Mouse (Mus musculus) embryo, embryonic 10 days (tissue): Measurements from ENCODE around the gene Map2k3.
A peak's percentile ranks its signal among the peaks of the same experiment; 100 is the strongest.
"Not testable (repeated sequence)": the region's sequence is repeated elsewhere in the genome, so short reads cannot be mapped to it uniquely, and the experiment has no call there.

Source experiments
- DNase-seq: peaks from one replicate; pipeline ENCODE4 v3.0.0-alpha.2; 2015; ENCODE audit warnings: low spot score

Gene Map2k3

DNA sequence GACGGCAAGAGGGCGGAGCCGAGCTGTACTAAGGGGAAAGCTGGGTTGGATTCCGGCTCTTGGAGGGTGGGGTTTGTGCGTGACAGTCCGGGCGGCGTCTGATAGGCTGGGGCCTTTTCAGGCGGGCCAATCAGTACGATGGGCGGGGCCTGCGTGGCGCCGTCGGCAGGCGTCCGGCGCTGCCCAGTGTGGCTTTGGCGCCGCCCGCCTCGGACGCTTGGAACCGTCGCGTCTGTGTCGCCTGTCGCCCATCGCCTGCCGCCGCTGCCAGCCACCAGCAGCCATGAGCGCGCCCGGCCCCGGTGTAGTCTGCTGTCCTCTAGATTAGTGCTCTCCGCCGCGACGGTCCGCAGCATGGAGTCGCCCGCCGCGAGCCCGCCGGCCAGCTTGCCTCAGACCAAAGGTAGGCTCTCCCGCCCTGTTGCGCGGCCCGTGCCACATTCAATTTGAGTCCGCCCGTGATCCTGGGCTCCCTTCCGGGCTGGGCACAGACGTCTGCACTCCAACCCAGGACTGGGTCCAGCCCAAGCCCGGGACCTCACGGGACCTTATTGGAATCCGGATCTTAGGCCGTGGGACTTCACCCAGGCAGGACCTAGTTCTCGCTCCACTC is at the start of gene Map2k3:
Gene Map2k3 (plus strand): TSS at position 165 of the 613 bp plus-strand sequence.
- DNase-seq: peak; percentile 98

DNA sequence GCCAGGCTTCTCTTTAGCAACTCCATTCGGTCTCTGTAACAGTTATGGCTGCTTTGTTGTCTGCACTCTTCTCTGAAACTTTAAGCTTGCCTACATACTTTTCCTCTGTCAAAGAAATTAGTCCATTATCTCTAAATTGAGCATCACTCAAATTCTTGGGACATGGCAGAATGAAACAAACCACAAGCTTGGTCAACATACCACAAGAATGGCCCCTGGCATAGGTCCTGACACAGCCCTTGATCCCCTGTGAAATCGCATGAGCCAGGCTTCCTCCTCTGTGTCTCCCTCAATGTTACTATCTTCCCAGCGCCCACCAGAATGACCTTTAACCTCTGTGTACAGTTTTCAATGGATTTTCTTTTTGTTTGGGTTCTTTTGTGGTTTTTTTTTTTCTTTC is 49.4 kb upstream of the Map2k3 start:
- no peak for DNase-seq

DNA sequence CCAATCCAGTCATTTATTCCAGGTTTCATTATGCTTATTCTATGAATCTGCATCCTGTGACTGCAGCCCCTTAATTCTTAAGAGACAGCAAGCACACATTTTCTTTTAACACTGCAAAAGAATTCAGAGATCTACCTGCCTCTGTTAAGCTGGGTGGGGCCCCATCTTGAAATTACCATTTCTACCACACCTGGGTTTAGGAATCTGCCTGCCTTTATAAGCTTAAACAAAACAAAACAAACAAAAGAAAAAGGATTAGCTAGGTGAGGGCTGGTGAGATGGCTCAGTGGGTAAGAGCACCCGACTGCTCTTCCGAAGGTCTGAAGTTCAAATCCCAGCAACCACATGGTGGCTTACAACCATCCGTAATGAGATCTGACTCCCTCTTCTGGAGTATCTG is 44.8 kb upstream of the Map2k3 start:
- not testable (repeated sequence) for DNase-seq

DNA sequence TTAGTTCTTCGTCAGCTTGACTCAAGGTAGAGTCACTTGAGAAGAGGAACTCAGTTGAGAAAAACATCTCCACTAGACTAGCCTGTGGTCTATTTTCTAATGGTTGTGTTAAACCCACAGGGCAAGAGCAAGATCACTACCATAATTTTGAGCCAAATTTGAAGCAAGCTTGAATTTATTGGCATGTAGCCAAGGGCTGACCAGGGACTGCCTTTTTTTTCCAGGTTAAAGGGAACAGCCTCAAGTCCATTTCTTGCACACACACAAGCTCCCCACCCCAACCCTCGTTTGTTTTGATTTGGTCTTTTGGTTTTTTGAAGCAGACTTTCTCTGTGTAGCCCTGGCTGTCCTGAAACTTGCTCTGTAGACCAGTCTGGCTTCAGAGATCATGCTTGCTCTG is 42.0 kb upstream of the Map2k3 start:
- DNase-seq: no peak

DNA sequence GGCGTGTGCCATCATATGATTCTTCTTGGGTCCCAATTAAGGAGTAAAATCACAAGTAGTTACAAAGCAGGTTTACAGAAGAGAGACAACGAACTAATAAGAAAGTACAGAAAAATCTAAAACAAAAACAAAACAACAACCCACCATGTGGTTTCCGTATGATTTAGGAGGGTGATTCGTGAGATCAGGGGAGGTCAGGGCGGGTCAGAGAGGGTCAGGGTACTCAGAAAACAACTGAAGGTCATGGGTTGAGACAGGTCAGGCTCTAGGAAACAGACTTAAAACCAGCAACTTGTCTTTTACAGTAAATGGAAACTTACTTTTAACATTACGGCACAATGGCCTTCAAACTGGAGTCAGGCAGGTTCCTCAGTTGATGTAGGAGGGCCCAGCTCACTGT is 41.5 kb upstream of the Map2k3 start:
- DNase-seq: no peak

DNA sequence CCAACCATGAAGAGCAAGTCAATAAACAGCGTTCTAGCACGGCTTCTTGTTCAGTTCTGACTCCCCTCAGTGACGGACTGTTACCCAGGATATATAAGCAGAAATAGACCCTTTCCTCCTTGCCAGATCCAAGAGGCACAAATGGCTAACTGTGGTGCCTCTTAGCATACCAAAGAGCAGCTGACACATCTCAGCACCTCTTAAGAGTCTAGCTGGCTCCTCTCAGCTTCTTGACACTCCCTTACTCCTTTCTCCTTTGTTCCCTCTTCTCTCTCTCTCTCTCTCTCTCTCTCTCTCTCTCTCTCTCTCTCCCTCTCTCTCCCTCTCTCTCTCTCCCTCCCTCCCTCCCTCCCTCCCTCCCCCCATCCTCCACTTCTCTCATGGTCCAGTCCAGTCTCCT is 41.1 kb upstream of the Map2k3 start:
- DNase-seq: no peak

DNA sequence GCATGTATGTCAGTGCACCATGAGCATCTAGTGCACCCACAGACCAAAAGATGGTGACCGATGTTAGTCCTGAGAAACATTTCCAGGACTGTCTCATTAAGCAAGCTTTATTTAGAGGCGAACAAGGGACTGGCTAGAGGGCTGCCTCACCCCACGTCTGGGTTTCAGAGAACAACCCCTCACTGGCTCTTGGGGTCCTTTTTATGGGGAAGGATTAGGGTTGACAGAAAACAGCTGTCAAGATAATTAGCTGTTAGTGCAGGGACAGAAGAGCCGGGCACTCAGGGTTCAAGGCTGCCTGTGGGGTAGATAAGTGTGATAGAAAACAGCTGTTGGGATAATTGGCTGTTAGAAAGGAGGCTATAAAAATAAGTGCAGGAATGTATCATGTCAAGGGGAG is 35.9 kb upstream of the Map2k3 start:
- DNase-seq: peak; percentile 64

DNA sequence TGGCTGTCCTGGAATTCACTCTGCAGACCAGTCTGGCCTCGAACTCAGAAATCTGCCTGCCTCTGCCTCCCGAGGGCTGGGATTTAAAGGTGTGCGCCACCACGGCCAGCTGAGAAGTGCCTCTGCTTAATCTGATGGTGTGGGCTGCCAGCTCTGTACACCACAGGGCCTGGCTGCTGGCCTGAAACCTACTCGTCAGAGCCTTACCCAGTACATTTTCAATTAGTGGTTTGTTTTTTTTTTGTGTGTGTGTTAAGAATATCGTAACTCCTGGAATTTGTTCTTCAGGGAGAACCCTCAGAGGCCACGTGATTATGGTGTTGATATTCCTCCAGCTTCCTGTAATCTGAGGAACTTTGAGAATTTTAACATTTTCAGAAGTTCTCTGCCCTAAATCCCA is 29.8 kb upstream of the Map2k3 start:
- no peak for DNase-seq

DNA sequence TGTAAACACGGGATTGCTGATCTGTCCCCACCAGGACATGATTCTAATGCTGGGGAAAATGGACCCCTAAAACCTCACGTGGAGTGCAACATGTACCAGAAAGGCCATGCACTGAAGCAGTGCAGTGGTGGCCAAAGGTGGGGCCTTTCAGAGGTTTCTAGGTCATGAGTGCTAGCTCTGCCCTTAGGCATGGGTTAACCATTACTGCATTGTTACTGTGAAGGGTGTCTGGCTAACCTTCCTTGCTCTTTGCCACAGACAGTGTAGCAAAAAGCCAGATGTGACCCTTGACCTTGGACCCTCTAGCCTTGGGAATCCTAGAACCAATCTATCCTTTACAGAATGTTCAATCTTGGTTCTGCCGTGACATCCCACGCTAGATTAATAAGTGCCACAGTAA is 29.3 kb upstream of the Map2k3 start:
- DNase-seq: peak; percentile 68

DNA sequence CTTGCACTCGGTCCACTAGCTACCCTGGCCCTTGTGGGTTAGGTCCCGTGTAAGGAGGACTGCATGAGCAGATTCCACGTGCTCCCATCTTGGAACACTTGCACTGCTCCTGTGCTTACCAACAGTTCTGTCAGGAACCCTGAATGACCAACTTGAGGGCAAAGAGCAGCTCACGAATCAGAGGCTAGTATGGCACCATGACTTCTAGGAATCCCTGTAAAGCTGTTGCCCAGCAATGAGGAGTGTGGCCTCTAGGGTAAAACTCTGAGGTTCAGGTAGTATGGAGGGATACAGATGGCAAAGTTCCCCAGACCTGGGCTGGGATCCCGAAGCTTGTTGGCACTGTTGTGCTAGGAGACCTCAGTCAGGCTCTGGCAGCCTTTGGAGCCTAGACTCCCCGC is 28.2 kb upstream of the Map2k3 start:
- no peak for DNase-seq

DNA sequence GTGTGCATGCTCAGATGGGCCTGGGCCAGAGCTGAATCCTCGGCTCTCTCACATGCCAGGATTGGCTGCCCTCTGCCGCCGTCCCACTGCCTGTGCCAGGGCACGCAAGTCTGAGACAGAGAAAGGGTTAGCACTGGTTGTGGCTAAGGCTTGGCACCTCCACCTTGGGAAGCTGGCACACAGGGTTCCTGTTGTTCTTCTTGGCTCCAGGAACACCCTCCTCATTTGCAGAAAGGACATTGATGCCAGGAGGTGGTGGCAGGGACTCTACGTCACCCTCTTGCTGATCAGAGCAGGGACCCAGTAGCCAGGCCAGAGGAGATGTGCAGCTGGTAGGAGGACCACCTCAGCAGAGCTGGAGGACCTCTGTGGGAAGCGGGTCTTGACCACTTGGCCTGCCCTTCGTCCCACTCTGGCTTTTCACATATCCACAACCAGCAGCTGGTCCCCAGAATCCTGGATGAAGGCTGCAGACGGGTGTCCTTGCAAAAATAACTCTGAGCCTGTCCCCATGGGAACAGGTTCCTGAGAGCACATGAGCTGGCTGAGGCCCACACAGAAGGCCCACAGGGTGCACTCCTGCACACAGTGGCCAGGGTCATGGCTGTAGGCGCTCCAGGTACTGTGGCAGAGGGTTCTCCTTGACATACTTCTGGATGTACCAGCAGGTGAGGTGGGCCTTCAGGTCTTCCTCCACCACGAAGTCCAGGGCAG is 26.3 kb upstream of the Map2k3 start:
- DNase-seq: no peak

DNA sequence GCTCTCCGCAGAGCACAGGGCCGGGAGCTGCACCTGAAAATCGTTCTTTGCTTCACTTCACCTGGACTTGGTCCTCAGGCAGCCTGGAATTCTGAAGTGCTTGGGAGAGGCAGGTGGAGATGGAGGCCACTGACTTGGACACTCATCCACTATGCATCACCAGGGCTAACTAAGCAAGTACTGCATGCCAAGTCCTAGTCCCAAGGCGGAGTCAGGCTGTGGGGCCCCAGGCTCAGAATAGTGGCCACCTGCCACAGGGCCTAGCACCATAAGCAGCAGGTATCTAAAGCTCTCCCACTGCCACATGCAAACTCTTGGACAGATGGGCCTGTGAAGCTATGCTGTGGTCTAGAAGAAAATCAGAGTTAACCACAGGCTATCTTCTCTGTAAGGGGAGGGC is 25.4 kb upstream of the Map2k3 start:
- DNase-seq: no peak

DNA sequence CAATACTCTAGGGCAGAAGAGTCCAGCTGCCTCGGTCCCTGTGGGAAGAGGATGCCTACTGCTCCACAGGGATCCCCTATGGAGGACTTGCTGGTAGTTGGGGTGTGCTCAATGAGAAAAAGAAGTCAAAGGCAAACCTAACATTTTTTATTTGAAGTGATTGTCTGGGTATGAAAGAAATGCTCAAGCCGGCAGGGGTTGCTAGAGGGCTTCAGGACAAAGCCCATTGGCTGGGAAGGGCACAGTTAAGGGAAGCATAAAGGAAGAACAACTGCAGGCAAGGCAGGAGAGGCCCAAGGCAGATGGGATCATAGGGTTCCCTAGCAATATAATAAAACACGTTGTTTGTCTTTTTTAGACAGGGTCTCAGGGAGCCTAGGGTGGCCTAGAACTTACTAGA is 23.8 kb upstream of the Map2k3 start:
- DNase-seq: no peak

DNA sequence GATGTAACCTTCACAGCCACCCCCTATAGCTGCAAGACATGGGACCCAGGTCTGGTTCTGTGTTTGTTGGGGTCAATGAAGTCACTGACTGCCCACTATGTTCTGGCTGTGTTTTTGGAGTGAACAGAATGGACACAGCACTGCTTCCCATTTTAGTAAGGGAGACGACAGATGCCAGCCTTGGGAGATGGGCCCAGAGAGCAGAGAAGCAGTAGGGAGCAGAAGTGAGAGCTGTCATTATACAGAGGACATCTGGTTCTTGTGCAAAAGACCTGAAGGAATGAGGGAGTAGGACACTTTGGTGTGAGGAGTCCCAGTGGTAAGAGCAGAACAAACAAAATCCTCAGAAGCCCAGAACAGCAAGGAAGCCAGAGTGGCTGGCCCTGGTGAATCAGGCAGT is 22.2 kb upstream of the Map2k3 start:
- DNase-seq: no peak

DNA sequence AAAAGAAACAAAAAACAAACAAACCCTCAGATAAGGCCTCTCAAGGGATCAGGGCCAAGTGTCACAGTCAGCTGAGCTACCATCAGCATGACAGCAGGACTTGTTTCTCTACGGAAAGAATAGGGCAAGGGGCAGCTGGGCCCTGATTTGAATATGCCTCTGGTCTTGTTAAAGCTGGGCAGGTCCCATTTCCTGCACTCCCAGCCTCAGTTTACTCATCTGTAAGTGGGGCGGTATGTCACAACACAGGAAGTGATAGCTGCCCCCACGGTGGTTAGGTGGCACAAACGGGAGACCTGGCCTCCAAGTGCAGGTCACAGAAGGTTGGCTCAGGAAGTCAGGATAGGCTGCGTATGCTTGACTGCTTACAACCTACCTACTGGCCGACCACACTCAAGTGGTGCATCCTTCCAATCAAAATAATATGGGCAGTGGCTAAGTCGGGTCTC is 19.3 kb upstream of the Map2k3 start:
- no peak for DNase-seq

DNA sequence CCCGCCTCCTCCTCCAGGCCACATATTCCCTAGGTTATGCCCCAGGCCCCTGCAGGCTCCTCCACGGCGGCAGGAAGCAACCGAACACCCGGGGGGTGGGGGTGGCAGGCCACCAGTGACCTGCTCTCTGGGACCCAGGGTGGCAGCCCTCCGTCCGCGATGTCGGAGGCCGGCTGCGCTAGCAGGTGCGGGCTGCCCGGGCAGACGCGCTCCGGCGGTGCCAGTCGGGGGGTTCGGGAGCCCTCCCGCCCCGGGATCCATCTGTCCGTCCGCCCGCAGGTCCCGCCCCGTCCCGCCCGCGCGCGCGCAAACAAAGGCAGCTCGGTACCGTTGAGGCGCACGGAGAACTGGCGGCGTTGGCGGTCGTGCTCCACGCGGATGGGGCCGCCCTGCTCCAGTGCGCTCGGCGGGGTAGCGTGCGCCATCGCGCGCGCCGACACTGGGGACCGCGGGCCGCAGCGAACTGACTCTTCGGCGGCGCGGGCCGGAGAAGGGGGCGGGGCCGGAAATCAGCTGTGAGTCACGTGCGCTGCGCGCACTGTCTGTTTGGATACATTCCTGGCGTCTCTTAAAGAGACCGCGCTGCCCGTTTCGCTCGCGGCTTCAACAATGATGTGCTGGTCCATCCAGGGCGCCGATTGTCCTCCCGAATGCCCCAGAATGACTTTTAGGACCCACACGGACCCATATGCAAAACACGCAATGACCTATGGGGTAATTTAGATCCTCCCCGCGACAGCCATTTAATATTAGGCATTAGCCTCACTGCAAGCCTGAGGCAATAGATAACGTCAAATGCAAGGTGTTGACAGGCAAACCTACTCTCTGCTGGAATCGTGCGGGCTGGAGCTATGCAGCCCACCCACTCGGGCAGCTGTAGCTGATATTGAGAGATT is 18.3 kb upstream of the Map2k3 start:
- peak; percentile 93 for DNase-seq

DNA sequence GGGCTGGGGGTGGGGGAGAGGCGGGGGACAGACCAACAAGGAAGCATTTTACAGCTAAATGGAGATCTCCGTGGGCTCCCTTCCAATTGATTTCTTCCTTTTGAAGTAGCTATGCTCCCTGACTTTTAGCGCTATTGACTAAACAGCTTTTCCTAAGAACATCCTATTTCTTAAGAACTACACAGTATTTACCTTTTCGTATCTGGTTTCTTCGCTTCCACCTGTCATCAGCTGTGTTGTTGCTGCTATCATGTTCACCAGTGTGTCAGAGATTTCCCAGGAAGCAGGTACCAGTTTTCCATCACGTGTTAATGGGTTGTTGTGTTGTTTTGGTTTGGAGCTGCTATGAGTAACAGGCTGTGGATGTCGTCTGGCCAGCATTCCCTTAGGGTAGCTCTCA is 17.3 kb upstream of the Map2k3 start, which contains the start of gene Natd1:
Gene Natd1 (minus strand): TSS at position 260 of the 400 bp plus-strand sequence.
- no peak for DNase-seq

DNA sequence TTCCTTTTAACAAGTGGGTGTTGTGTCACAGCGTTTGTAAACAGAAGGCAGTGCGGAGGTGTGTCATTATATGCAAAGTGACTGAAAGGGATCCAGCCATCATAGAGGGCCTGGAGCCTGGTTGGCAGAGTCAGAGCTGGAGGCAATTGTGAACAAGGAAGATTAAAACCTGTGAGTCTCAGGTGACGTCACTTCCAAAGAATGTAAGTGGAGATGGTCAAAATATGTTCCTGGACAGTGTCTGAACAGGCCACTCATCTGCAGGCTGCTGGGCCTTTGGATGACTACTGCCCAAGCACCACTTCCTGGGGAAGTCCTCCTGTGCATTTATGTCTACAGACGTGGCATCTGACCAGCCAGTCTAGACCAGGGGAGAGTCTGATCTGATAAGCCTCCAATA is 16.6 kb upstream of the Map2k3 start:
- no peak for DNase-seq

DNA sequence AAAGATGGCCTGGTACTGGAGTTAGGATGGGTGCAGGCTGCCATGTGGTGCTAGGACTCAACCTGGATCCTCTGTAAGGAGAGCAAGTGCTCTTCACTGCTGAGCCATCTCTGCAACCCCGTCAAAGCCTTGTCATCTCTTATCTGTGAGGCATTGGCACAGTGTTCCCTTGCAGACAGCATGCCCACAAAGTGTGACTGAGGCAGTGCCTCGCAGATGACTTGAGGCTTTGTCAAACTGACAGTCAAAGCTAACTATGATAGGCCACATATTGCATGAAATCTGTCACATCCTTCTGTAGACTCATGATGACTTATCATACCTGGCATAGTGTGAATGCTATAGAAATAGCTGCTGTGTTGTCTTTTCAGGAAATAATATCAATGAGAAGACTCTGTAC is 11.8 kb upstream of the Map2k3 start:
- DNase-seq: no peak

DNA sequence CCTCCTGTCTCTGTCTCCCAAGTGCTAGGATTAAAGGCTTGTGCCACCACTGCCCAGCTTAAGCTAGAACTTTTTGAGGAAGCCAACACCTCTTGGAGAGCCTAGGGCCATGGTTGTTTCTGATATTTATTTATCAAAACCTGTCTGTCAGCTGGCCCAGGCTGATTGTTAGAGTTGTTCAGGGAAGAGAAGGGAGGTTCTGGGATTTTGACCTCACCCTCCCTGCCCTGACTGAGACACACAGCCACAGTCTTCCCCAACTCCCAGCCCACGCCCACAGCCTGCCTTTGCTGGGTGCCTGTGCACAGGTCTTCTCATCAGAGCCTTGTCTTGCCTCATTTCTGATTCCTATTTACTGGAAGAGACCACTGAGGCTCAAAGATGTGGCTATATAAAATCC is 9.6 kb upstream of the Map2k3 start:
- DNase-seq: no peak

DNA sequence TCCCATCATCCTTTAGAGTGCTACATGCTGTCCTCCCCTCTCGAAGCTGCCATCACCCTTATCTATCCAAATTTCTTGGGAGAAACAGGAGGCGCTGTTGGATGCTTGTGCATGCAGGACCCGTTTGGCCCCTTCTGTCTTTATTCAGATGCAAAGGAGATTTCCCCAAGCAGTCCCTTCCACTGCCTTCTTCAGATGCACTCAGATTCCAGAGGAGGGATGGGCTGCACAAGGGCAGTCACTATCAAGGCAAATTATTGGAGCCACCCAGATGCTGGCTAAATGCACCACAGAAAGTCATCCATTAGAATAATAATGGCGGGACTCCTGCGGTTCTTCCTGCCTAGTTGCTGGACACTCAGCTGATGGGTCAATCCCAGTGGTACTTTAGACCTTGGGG is 8.9 kb upstream of the Map2k3 start:
- DNase-seq: no peak

DNA sequence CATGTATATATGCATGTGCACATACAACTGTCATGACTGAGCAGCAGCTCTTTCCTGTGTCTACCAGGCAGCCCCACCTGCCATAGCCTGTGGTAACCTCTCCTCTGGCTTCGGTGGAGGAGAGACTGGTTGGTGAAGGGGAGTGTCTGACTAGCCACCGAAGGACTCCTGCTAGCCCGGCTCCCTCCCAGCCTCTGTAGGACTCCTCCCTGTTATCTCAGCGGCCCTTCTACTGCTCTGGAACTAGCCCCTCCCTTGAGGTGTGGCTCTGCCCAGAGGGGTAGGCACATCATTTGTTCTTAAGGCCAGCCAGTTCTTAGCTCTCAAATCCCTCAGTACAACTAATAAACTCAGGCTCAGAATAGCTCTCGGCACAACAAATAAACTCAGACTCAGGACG is 7.3 kb upstream of the Map2k3 start:
- no peak for DNase-seq

DNA sequence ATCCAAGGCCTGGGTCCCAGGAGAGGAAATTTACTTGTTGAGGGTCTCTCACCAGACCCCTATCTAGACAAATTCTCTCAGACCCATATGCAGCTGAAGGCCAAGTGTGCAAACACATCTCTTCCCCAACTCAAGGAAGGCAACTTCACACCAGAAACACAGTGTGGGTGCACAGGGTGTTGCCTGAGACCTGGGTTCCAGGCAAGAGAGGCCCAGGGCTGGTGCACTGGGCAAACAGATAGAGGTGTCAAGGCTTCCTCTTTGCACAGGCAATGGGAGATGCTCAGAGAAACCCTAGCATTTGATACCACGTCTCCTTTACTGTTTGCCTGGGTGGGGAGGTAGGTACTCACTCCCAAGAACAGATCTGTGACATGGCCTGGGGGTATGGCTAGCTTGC is 6.9 kb upstream of the Map2k3 start:
- no peak for DNase-seq
